25 mouse cellular contexts compared by ENCODE assay signal in the genomic region with DNA sequence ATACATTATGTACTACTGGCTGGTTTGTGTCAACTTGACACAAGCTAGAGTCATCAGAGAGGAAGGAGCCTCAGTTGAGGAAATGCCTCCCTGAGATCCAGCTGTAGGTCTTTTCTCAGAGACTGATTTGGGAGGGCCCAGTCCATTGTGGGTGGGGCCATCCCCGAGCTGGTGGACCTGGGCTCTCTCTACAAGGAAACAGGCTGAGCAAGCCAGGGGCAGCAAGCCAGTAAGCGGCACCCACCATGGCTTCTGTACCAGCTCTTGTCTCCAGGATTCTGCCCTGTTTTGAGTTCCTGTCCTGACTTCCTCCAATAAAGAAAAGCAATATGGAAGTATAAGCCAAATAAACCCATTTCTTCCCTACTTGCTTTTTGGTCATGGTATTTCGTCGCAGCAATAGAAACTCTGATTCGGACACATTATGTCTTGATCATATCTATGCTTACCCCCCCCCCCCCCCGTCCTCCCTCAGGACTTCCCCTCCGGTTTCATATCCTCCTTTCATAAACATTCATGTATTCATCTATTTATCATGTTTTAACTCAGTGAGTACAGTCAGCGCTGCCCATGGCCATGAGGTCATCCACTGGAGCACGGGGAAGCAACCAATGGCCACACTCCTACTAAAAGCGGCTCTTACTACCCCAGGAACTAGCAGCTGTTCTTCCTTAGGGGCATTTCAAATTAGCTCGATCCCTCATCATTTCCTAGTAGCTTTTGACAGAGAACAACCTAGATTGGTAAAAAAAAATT. TPM values are rescaled to one million over a fixed set of nuclear protein-coding genes. Genes with fewer than 3 reads are reported as not detected.
A peak's percentile ranks its signal among the peaks of the same experiment; 100 is the strongest.
DNase-seq lines count a peak whose midpoint lies in the region; ATAC-seq and TF ChIP-seq lines count a peak whose summit lies in the region.
"Had no signal": no experiment of that assay in that cellular context is flagged by ENCODE, and none has a peak within 500 bp of the region (broad histone marks: within the 10 kb centered on the region; RNA-seq: fewer than 3 reads in every experiment).

No protein-coding gene starts in this region.

- H3K27me3 ChIP-seq in stomach, postnatal 0 days (ENCODE audit: control insufficient read depth, insufficient read depth, low read length), result no peaks in the 10 kb centered on the region
- no peaks in the 10 kb centered on the region for H3K27me3 ChIP-seq in hindbrain, embryonic 13.5 days
- H3K27me3 ChIP-seq in forebrain, embryonic 12.5 days, result no peaks in the 10 kb centered on the region
- H3K27me3 ChIP-seq: forebrain, embryonic 13.5 days; limb, embryonic 15.5 days; stomach, embryonic 15.5 days had no signal

- no peak for TF ChIP-seq EP300 in stomach, postnatal 0 days (optimal IDR thresholded peaks at IDR 0.05)

- no peak for ATAC-seq in stomach, postnatal 0 days (ENCODE audit: low FRiP score, low TSS enrichment)
- no peak for ATAC-seq in hindbrain, embryonic 13.5 days (ENCODE audit: low FRiP score)
- no peak for ATAC-seq in forebrain, embryonic 12.5 days (ENCODE audit: low FRiP score)
- ATAC-seq: activated CD4-positive, CD25-positive, alpha-beta regulatory T cell, adult 4 months; CD4-positive, CD25-positive, alpha-beta regulatory T cell, adult 4 months; forebrain, embryonic 13.5 days; inflammation-experienced regulatory T-cells, adult 6 months had no signal

- H3K4me2 ChIP-seq in stomach, postnatal 0 days (replicated peaks; ENCODE audit: low read depth), result no peak overlapping the region
- H3K4me2 ChIP-seq in hindbrain, embryonic 13.5 days, result no peak overlapping the region
- no peak overlapping the region for H3K4me2 ChIP-seq in forebrain, embryonic 12.5 days
- H3K4me2 ChIP-seq: forebrain, embryonic 13.5 days; limb, embryonic 15.5 days; lung, embryonic 14.5 days; stomach, embryonic 15.5 days had no signal

- H3K4me1 ChIP-seq in bone marrow macrophage, adult 2 months (ENCODE audit: control insufficient read depth, insufficient read depth, low read length), result peaks cover 10% of the 10 kb centered on the region
- H3K4me1 ChIP-seq in stomach, postnatal 0 days (replicated peaks; ENCODE audit: control insufficient read depth, insufficient read depth), result no peaks in the 10 kb centered on the region
- H3K4me1 ChIP-seq in hindbrain, embryonic 13.5 days (replicated peaks), result no peaks in the 10 kb centered on the region
- H3K4me1 ChIP-seq in forebrain, embryonic 12.5 days, result no peaks in the 10 kb centered on the region
- H3K4me1 ChIP-seq: forebrain, embryonic 13.5 days; heart, embryonic 10.5 days; limb, embryonic 15.5 days; stomach, embryonic 15.5 days had no signal

- no peak overlapping the region for H3K9ac ChIP-seq in stomach, postnatal 0 days (ENCODE audit: low read length)
- H3K9ac ChIP-seq in hindbrain, embryonic 13.5 days, result no peak overlapping the region
- no peak overlapping the region for H3K9ac ChIP-seq in forebrain, embryonic 12.5 days
- H3K9ac ChIP-seq: forebrain, embryonic 13.5 days; limb, embryonic 15.5 days; lung, embryonic 14.5 days; stomach, embryonic 15.5 days had no signal

- peak; percentile 7 for DNase-seq in lung, postnatal 36 days
- no peak for DNase-seq in lung, postnatal 10 days
- no peak for DNase-seq in stomach, postnatal 0 days (ENCODE audit: low spot score)
- DNase-seq: adrenal gland, postnatal 25 days; cerebellum, adult 8-10 months; gastrocnemius, postnatal 25 days; kidney, adult 2 months; kidney, postnatal 14 days; layer of hippocampus, postnatal 36 days; lung, embryonic 14.5 days; right cerebral cortex, adult 18-20 months had no signal

- no peaks in the 10 kb centered on the region for H3K79me2 ChIP-seq in macrophage (ENCODE audit: inconsistent target)

- peak overlapping the region; percentile 85 for H3K27ac ChIP-seq in bone marrow macrophage, adult 2 months (ENCODE audit: insufficient read depth, low read depth, low read length)
- H3K27ac ChIP-seq in macrophage, result peak overlapping the region; percentile 65
- H3K27ac ChIP-seq in stomach, postnatal 0 days (replicated peaks), result 0 out of 2 replicates have a peak overlapping the region, but pooled peaks have one; percentile 18
- H3K27ac ChIP-seq in hindbrain, embryonic 13.5 days, result no peak overlapping the region; the same call in 1 of the 2 replicates
- H3K27ac ChIP-seq in forebrain, embryonic 12.5 days, result no peak overlapping the region
- H3K27ac ChIP-seq: forebrain, embryonic 13.5 days; heart, embryonic 10.5 days; layer of hippocampus, adult 2 months; limb, embryonic 15.5 days; stomach, embryonic 15.5 days had no signal

- 36% methylated on average over 10 of the region's 11 CpGs for WGBS in macrophage (ENCODE audit: missing documents)
- WGBS in stomach, postnatal 0 days, result 66% methylated on average over 11 of the region's 11 CpGs
- 89% methylated on average over 11 of the region's 11 CpGs for WGBS in hindbrain, embryonic 13.5 days
- WGBS in forebrain, embryonic 12.5 days, result 90% methylated on average over 11 of the region's 11 CpGs

- peak overlapping the region; percentile 48 for H3K4me3 ChIP-seq in bone marrow macrophage, adult 2 months (ENCODE audit: insufficient read depth, low read length)
- H3K4me3 ChIP-seq in macrophage (ENCODE audit: inconsistent target), result no peak overlapping the region
- H3K4me3 ChIP-seq in stomach, postnatal 0 days (ENCODE audit: low read depth, low read length), result no peak overlapping the region
- H3K4me3 ChIP-seq in hindbrain, embryonic 13.5 days, result no peak overlapping the region
- H3K4me3 ChIP-seq in forebrain, embryonic 12.5 days (replicated peaks), result no peak overlapping the region
- H3K4me3 ChIP-seq: forebrain, embryonic 13.5 days; heart, embryonic 10.5 days; layer of hippocampus, adult 2 months; limb, embryonic 15.5 days; stomach, embryonic 15.5 days had no signal

- no peaks in the 10 kb centered on the region for H3K9me3 ChIP-seq in stomach, postnatal 0 days (ENCODE audit: control insufficient read depth, low read length)
- no peaks in the 10 kb centered on the region for H3K9me3 ChIP-seq in hindbrain, embryonic 13.5 days
- no peaks in the 10 kb centered on the region for H3K9me3 ChIP-seq in forebrain, embryonic 12.5 days
- H3K9me3 ChIP-seq: forebrain, embryonic 13.5 days; G1E; heart, embryonic 10.5 days; limb, embryonic 15.5 days; stomach, embryonic 15.5 days had no signal

- TF ChIP-seq CTCF in bone marrow macrophage, adult 2 months (IDR thresholded peaks at IDR 0.05; ENCODE audit: low read depth, low read length), result no peak
- no peak for TF ChIP-seq CTCF in stomach, postnatal 0 days (IDR thresholded peaks at IDR 0.05; ENCODE audit: low read depth)

- H3K36me3 ChIP-seq in macrophage (ENCODE audit: inconsistent target), result peaks cover 51% of the 10 kb centered on the region
- H3K36me3 ChIP-seq in stomach, postnatal 0 days (ENCODE audit: control insufficient read depth, insufficient read depth, low read length), result no peaks in the 10 kb centered on the region
- peaks cover 86% of the 10 kb centered on the region for H3K36me3 ChIP-seq in hindbrain, embryonic 13.5 days
- peaks cover 84% of the 10 kb centered on the region for H3K36me3 ChIP-seq in forebrain, embryonic 12.5 days (replicated peaks)
- H3K36me3 ChIP-seq: G1E; heart, embryonic 10.5 days; stomach, embryonic 15.5 days had no signal

- TF ChIP-seq POLR2A in bone marrow macrophage, adult 2 months (IDR thresholded peaks at IDR 0.05; ENCODE audit: borderline replicate concordance, low read depth, low read length), result no peak

RNA-seq across cellular contexts. Expression of a gene that starts 29.9 kb away (rescaled TPM):
- not detected in 2 replicates for polyA plus RNA-seq in bone marrow macrophage, adult 2 months (2012; ENCODE audit: insufficient read depth, insufficient read length, missing spikeins)
- total RNA-seq in macrophage (2018; cell fraction: chromatin; rRNA removed), result under 1 TPM in 1 of 26 experiments, not detected in 25; 0.37 TPM
- not detected for total RNA-seq in macrophage (2018; cell fraction: cytosol; rRNA removed)
- total RNA-seq in macrophage (2018; cell fraction: nucleus; rRNA removed), result under 1 TPM in 1 of 26 experiments, not detected in 25; 0.37 TPM
- not detected in 3 replicates for polyA plus RNA-seq in macrophage (2018)
- 6.9 and 8.2 TPM in 2 replicates for polyA plus RNA-seq in stomach, postnatal 0 days (2015; fragmentation: Nextera tagmentation; extraction: Ambion mirVana)
- 1.7 TPM in 2 replicates for polyA plus RNA-seq in hindbrain, embryonic 13.5 days (2015; fragmentation: Nextera tagmentation; extraction: Ambion mirVana)
- polyA plus RNA-seq in forebrain, embryonic 12.5 days (2016; fragmentation: Nextera tagmentation; extraction: Ambion mirVana), result 1.1 and 1.7 TPM in 2 replicates
- total RNA-seq: adrenal gland, postnatal 25 days; gastrocnemius, postnatal 25 days had no signal
- polyA plus RNA-seq: G1E; heart, postnatal 0 days; kidney, adult 2 months; lung, embryonic 14.5 days had no signal

RNA-seq across cellular contexts. Expression of a gene that starts 47.5 kb away (rescaled TPM):
- polyA plus RNA-seq in bone marrow macrophage, adult 2 months (2012; ENCODE audit: insufficient read depth, insufficient read length, missing spikeins), result 10.3 and 11.4 TPM in 2 replicates
- total RNA-seq in macrophage (2018; cell fraction: chromatin; rRNA removed), result 10 to 100 TPM; 14.6 to 71.1 (median 50.2) TPM
- total RNA-seq in macrophage (2018; cell fraction: cytosol; rRNA removed), result 10 to 100 TPM; 52.8 to 84.5 (median 67.2) TPM
- total RNA-seq in macrophage (2018; cell fraction: nucleus; rRNA removed), result 10 to 100 TPM; 24.5 to 81.3 (median 55.7) TPM
- 37.5 to 67.1 TPM (median 52.7 TPM) in 3 replicates for polyA plus RNA-seq in macrophage (2018)
- 2.8 and 3.0 TPM in 2 replicates for polyA plus RNA-seq in stomach, postnatal 0 days (2015; fragmentation: Nextera tagmentation; extraction: Ambion mirVana)
- polyA plus RNA-seq in hindbrain, embryonic 13.5 days (2015; fragmentation: Nextera tagmentation; extraction: Ambion mirVana), result 74.9 and 83.6 TPM in 2 replicates
- polyA plus RNA-seq in forebrain, embryonic 12.5 days (2016; fragmentation: Nextera tagmentation; extraction: Ambion mirVana), result 55.7 and 64.2 TPM in 2 replicates

Comparison
In these comparisons a context has a peak if more than half of its experiments do, and no peak if none do; other contexts are left out.
1. H3K27ac ChIP-seq: peak in bone marrow macrophage, adult 2 months (single experiment), macrophage (single experiment) and stomach, postnatal 0 days (single experiment); none in hindbrain, embryonic 13.5 days (single experiment) and forebrain, embryonic 12.5 days (single experiment).